Mouse (Mus musculus): ENCODE results near the gene Zbed5. TPM values are rescaled to one million over a fixed set of nuclear protein-coding genes. Genes with fewer than 3 reads are reported as not detected.
"Not testable (repeated sequence)": the region's sequence is repeated elsewhere in the genome, so short reads cannot be mapped to it uniquely, and the experiment has no call there.

Gene Zbed5
- polyA plus RNA-seq, 1 experiment: 0.04 TPM

DNA sequence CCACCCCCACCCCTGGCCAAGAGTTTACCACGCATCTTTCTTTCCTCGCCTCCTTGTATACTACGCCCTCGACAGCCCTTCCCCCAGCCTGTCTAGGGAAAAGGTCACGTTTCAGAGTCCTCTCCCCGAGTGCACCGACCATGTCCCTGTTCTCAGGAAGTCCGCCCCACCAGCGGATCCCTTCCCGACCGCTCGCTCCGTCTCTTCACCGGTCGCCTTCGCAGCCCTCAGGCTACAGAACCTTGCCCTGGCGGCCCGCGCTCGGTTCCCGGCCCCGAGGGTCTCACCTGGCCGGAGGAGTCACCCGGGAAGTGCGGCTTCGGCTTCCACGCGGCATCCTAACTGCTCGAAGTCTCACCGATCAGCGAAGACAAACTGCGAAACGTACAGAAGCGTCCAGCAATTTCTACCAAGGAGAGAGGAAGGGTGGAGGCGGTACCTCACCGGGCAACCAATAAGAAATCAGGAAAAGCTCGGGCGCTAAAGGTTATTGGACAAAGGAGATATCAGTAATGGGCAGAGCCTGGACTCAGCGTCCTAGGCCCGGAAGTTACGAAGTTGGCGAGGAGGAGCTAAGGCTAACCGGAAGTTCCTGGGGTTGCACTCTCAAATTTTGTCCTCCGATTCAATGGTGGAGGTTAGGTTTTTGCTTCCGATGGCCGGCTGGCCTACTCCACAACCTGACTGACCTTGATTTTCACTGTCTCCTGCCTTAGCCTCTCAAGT is 8.4 kb upstream of the Zbed5 start, which contains the start of gene Chchd2:
Chchd2 (minus strand) TSS at position 560 of the 726 bp plus-strand sequence.
- Histone ChIP-seq H3K4me3 (replicated peaks) (peak within 1 kb of the TSS; percentile 73), H3K27me3 (ENCODE audit: control insufficient read depth) (no peaks in the 10 kb centered on the region)

GRCm38 (mm10) chr5:129890390-129890789 is 5.1 kb upstream of the Zbed5 start:
- not testable (repeated sequence) for H3K4me3 ChIP-seq (replicated peaks); H3K9me3 ChIP-seq (ENCODE audit: control insufficient read depth, low read length); H3K27me3 ChIP-seq (ENCODE audit: control insufficient read depth); H3K36me3 ChIP-seq (ENCODE audit: control insufficient read depth)
- H3K4me1 ChIP-seq (ENCODE audit: control insufficient read depth): peaks cover 24% of the 10 kb centered on the region

More for the DNA sequence above, 8.4 kb upstream of the Zbed5 start, which contains the start of gene Chchd2:
- Histone ChIP-seq H3K4me1 (ENCODE audit: control insufficient read depth) (peaks cover 28% of the 10 kb centered on the region), H3K36me3 (ENCODE audit: control insufficient read depth) (peaks cover 30% of the 10 kb centered on the region), H3K9me3 (ENCODE audit: control insufficient read depth, low read length) (peaks cover 3% of the 10 kb centered on the region)
- TF ChIP-seq GATA1 (IDR thresholded peaks at IDR 0.05; ENCODE audit: low read length) (peak; percentile 27; the same call in 1 of the 2 replicates), TAL1 (IDR thresholded peaks at IDR 0.05; ENCODE audit: low read length) (no peak)

DNA sequence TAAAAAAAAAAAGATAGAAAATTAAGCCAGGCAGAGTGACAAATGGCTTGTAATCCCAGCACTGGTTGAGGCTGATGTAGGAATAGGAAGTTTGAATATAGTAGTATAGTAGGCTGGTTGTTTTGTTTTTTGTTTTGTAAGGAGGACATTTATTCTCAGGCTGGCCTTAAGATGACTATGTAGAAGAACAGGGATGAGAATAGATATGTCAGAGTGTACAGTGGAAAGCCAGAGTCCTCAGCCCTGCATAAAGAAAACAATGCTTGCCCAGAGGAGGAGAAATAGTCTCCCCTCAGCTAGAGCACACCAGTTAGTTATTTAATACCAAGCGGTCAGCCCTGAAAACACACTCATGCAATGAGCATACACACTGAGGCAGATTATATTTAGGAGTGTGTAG is 2.9 kb downstream of the Zbed5 start, which contains the start of gene Phkg1:
Phkg1 (minus strand) TSS at position 101 of the 400 bp plus-strand sequence.
- Histone ChIP-seq H3K9me3 (ENCODE audit: control insufficient read depth, low read length) (no peaks in the 10 kb centered on the region), H3K27me3 (ENCODE audit: control insufficient read depth) (no peaks in the 10 kb centered on the region), H3K4me3 (replicated peaks) (no peak within 1 kb of the TSS), H3K36me3 (ENCODE audit: control insufficient read depth) (no peaks in the 10 kb centered on the region), H3K4me1 (ENCODE audit: control insufficient read depth) (peaks cover 16% of the 10 kb centered on the region)
- TF ChIP-seq TAL1 (IDR thresholded peaks at IDR 0.05; ENCODE audit: low read length) (no peak), GATA1 (IDR thresholded peaks at IDR 0.05; ENCODE audit: low read length) (no peak)

GRCm38 (mm10) chr5:129907775-129908174 is 12.3 kb downstream of the Zbed5 start:
- Histone ChIP-seq H3K4me1 (ENCODE audit: control insufficient read depth) (peaks cover 22% of the 10 kb centered on the region), H3K9me3 (ENCODE audit: control insufficient read depth, low read length) (no peaks in the 10 kb centered on the region), H3K27me3 (ENCODE audit: control insufficient read depth) (peaks cover 17% of the 10 kb centered on the region), H3K4me3 (replicated peaks) (peak overlapping the region; percentile 81), H3K36me3 (ENCODE audit: control insufficient read depth) (no peaks in the 10 kb centered on the region)
- TF ChIP-seq TAL1 (IDR thresholded peaks at IDR 0.05; ENCODE audit: low read length) (no peak), GATA1 (IDR thresholded peaks at IDR 0.05; ENCODE audit: low read length) (no peak)

- H3K36me3 ChIP-seq (ENCODE audit: control insufficient read depth): no peaks in the 10 kb centered on the region
- peaks cover 23% of the 10 kb centered on the region for H3K4me1 ChIP-seq (ENCODE audit: control insufficient read depth)
- H3K27me3 ChIP-seq (ENCODE audit: control insufficient read depth): peaks cover 17% of the 10 kb centered on the region
- peak within 1 kb of the TSS; percentile 81 for H3K4me3 ChIP-seq (replicated peaks)
- no peaks in the 10 kb centered on the region for H3K9me3 ChIP-seq (ENCODE audit: control insufficient read depth, low read length)
- TF ChIP-seq TAL1 (IDR thresholded peaks at IDR 0.05; ENCODE audit: low read length) (no peak), GATA1 (IDR thresholded peaks at IDR 0.05; ENCODE audit: low read length) (no peak)
These were observed 12.9 kb downstream of the Zbed5 start, which contains the start of gene Nupr1l for GRCm38 (mm10) chr5:129908242-129908965. Gene Nupr1l, plus strand, starts transcription at chr5:129908540.

- no peak for TF ChIP-seq TAL1 (IDR thresholded peaks at IDR 0.05; ENCODE audit: low read length)
- TF ChIP-seq GATA1 (IDR thresholded peaks at IDR 0.05; ENCODE audit: low read length): no peak
- no peaks in the 10 kb centered on the region for H3K36me3 ChIP-seq (ENCODE audit: control insufficient read depth)
- peak overlapping the region; percentile 81 for H3K4me3 ChIP-seq (replicated peaks)
- H3K9me3 ChIP-seq (ENCODE audit: control insufficient read depth, low read length): no peaks in the 10 kb centered on the region
- peaks cover 26% of the 10 kb centered on the region for H3K4me1 ChIP-seq (ENCODE audit: control insufficient read depth)
- peaks cover 17% of the 10 kb centered on the region for H3K27me3 ChIP-seq (ENCODE audit: control insufficient read depth)
These were observed 13.6 kb downstream of the Zbed5 start for GRCm38 (mm10) chr5:129909147-129909546.

DNA sequence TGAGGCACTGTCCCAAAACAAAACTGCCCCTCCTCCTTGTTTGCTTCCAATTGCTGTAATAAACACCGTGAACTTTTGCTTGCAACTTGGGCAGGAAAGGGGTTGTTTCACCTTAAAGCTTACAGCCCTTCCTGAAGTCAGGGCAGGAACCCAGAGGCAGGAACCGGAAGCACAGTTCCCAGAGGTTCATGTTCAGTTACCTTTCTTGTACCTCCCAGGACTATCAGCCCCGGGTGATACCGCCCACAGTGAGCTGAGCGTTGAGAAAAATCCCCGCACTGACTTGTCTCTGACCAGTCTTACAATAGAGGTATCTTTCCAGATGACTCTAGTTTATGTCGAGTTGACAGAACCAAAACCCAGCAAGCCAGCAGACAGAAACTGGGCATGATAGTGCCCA is 14.1 kb downstream of the Zbed5 start:
- peaks cover 17% of the 10 kb centered on the region for H3K27me3 ChIP-seq (ENCODE audit: control insufficient read depth)
- H3K36me3 ChIP-seq (ENCODE audit: control insufficient read depth): no peaks in the 10 kb centered on the region
- no peak for TF ChIP-seq TAL1 (IDR thresholded peaks at IDR 0.05; ENCODE audit: low read length)
- no peak for TF ChIP-seq GATA1 (IDR thresholded peaks at IDR 0.05; ENCODE audit: low read length)
- H3K4me3 ChIP-seq (replicated peaks): no peak overlapping the region
- peaks cover 26% of the 10 kb centered on the region for H3K4me1 ChIP-seq (ENCODE audit: control insufficient read depth)
- no peaks in the 10 kb centered on the region for H3K9me3 ChIP-seq (ENCODE audit: control insufficient read depth, low read length)

GRCm38 (mm10) chr5:129914024-129914423 is 18.5 kb downstream of the Zbed5 start:
- H3K9me3 ChIP-seq (ENCODE audit: control insufficient read depth, low read length): no peaks in the 10 kb centered on the region
- H3K27me3 ChIP-seq (ENCODE audit: control insufficient read depth): peaks cover 12% of the 10 kb centered on the region
- no peak overlapping the region for H3K4me3 ChIP-seq (replicated peaks)
- peaks cover 20% of the 10 kb centered on the region for H3K4me1 ChIP-seq (ENCODE audit: control insufficient read depth)
- H3K36me3 ChIP-seq (ENCODE audit: control insufficient read depth): no peaks in the 10 kb centered on the region
- TF ChIP-seq GATA1 (IDR thresholded peaks at IDR 0.05; ENCODE audit: low read length): no peak
- no peak for TF ChIP-seq TAL1 (IDR thresholded peaks at IDR 0.05; ENCODE audit: low read length)

DNA sequence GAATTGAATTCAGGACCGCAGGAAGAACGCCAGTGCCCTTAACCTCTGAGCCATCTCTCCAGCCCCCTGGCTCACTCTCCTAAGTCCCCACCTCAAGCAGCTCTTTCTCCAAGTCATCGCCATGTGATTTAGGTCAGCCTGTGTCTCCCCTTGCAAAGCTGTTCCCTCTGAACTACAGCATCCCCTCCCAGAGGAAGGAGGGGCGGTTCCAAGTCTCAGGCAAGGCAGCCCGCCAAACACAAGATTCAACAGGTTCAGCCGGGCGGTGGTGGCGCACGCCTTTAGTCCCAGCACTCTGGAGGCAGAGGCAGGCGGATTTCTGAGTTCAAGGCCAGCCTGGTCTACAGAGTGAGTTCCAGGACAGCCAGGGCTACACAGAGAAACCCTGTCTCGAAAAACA is 20.0 kb downstream of the Zbed5 start:
- not testable (repeated sequence) for H3K4me3 ChIP-seq (replicated peaks); H3K27me3 ChIP-seq (ENCODE audit: control insufficient read depth); H3K36me3 ChIP-seq (ENCODE audit: control insufficient read depth); H3K9me3 ChIP-seq (ENCODE audit: control insufficient read depth, low read length)
- peaks cover 15% of the 10 kb centered on the region for H3K4me1 ChIP-seq (ENCODE audit: control insufficient read depth)
